Comparison of ENCODE assay signal across 16 mouse cellular contexts in genomic region chr3:116784811-116785210, GRCm38 (mm10).
"Had no signal": no experiment of that assay in that cellular context is flagged by ENCODE, and none has a peak within 500 bp of the region (broad histone marks: within the 10 kb centered on the region; RNA-seq: fewer than 3 reads in every experiment).

No protein-coding gene starts in this region.

- H3K27ac ChIP-seq: intestine, embryonic 15.5 days; limb, embryonic 13.5 days; liver, embryonic 15.5 days; midbrain, embryonic 10.5 days; neural tube, embryonic 15.5 days; stomach, embryonic 15.5 days had no signal

- H3K27me3 ChIP-seq: intestine, embryonic 15.5 days; limb, embryonic 13.5 days; liver, embryonic 15.5 days; neural tube, embryonic 15.5 days; stomach, embryonic 15.5 days had no signal

- H3K9me3 ChIP-seq: intestine, embryonic 15.5 days; limb, embryonic 13.5 days; liver, embryonic 15.5 days; midbrain, embryonic 10.5 days; neural tube, embryonic 15.5 days; stomach, embryonic 15.5 days had no signal

- DNase-seq: kidney, adult 8-10 months; left cerebral cortex, postnatal 4 days; lung, embryonic 14.5 days; lung, postnatal 10 days; lung, postnatal 4 days; midbrain, embryonic 14.5 days; thymus, adult 2 months; thymus, postnatal 36 days had no signal

- H3K4me3 ChIP-seq: intestine, embryonic 15.5 days; limb, embryonic 13.5 days; liver, embryonic 15.5 days; midbrain, embryonic 10.5 days; myocyte; neural tube, embryonic 15.5 days; stomach, embryonic 15.5 days had no signal

- H3K4me2 ChIP-seq: intestine, embryonic 15.5 days; limb, embryonic 13.5 days; liver, embryonic 11.5 days; liver, embryonic 15.5 days; lung, embryonic 14.5 days; neural tube, embryonic 15.5 days; stomach, embryonic 15.5 days had no signal

- H3K9ac ChIP-seq: intestine, embryonic 15.5 days; limb, embryonic 13.5 days; liver, embryonic 15.5 days; lung, embryonic 14.5 days; neural tube, embryonic 15.5 days; stomach, embryonic 15.5 days had no signal

- ATAC-seq: intestine, embryonic 15.5 days had no signal

- H3K4me1 ChIP-seq: intestine, embryonic 15.5 days; limb, embryonic 13.5 days; midbrain, embryonic 10.5 days; neural tube, embryonic 15.5 days; stomach, embryonic 15.5 days had no signal
